Mouse (Mus musculus): ENCODE data around the gene Mpp2. TPM values are rescaled to one million over a fixed set of nuclear protein-coding genes. Genes with fewer than 3 reads are reported as not detected.

The Mpp2 gene
- polyA plus RNA-seq, 1 experiment from 2014 or later: 3.9 TPM

GRCm38 (mm10) chr11:102041350-102041949 lies 46.9 kb downstream of the Mpp2 start, which contains the start of gene Cd300lg:
Gene Cd300lg, plus strand, starts transcription at chr11:102041509.
- Histone ChIP-seq H3K27me3 (replicated peaks; ENCODE audit: insufficient read depth, low read length) (no peaks in the 10 kb centered on the region), H3K9ac (replicated peaks; ENCODE audit: low read depth) (no peak within 1 kb of the TSS), H3K36me3 (ENCODE audit: insufficient read depth, low read length) (no peaks in the 10 kb centered on the region), H3K9me3 (ENCODE audit: low read length) (no peaks in the 10 kb centered on the region), H3K4me1 (ENCODE audit: insufficient read depth, low read depth, low read length) (no peaks in the 10 kb centered on the region), H3K4me3 (ENCODE audit: low read depth, low read length) (no peak within 1 kb of the TSS), H3K27ac (ENCODE audit: low read length) (no peak within 1 kb of the TSS), H3K4me2 (replicated peaks; ENCODE audit: low read depth, low read length) (no peak within 1 kb of the TSS)
- 54% methylated on average over 5 of the region's 5 CpGs for WGBS
- ATAC-seq (no peak), DNase-seq (ENCODE audit: low spot score) (no peak)
- TF ChIP-seq EP300 (IDR thresholded peaks at IDR 0.05) (no peak), CTCF (IDR thresholded peaks at IDR 0.05) (no peak)

- Histone ChIP-seq H3K27ac (ENCODE audit: low read length) (no peak overlapping the region), H3K4me3 (ENCODE audit: low read depth, low read length) (no peak overlapping the region), H3K36me3 (ENCODE audit: insufficient read depth, low read length) (no peaks in the 10 kb centered on the region), H3K9me3 (ENCODE audit: low read length) (no peaks in the 10 kb centered on the region), H3K4me2 (replicated peaks; ENCODE audit: low read depth, low read length) (no peak overlapping the region), H3K9ac (replicated peaks; ENCODE audit: low read depth) (no peak overlapping the region), H3K27me3 (replicated peaks; ENCODE audit: insufficient read depth, low read length) (no peaks in the 10 kb centered on the region), H3K4me1 (ENCODE audit: insufficient read depth, low read depth, low read length) (no peaks in the 10 kb centered on the region)
- TF ChIP-seq CTCF (IDR thresholded peaks at IDR 0.05) (no peak; the same call in 1 of the 2 replicates), EP300 (IDR thresholded peaks at IDR 0.05) (no peak)
- ATAC-seq: no peak
- 75% methylated on average over 4 of the region's 4 CpGs for WGBS
- no peak for DNase-seq (ENCODE audit: low spot score)
Observed at GRCm38 (mm10) chr11:102040646-102041045, 47.7 kb downstream of the Mpp2 start.

- Histone ChIP-seq H3K36me3 (ENCODE audit: insufficient read depth, low read length) (no peaks in the 10 kb centered on the region), H3K4me2 (replicated peaks; ENCODE audit: low read depth, low read length) (no peak overlapping the region), H3K9me3 (ENCODE audit: low read length) (no peaks in the 10 kb centered on the region), H3K4me1 (ENCODE audit: insufficient read depth, low read depth, low read length) (no peaks in the 10 kb centered on the region), H3K4me3 (ENCODE audit: low read depth, low read length) (no peak overlapping the region), H3K27me3 (replicated peaks; ENCODE audit: insufficient read depth, low read length) (no peaks in the 10 kb centered on the region), H3K9ac (replicated peaks; ENCODE audit: low read depth) (no peak overlapping the region), H3K27ac (ENCODE audit: low read length) (no peak overlapping the region)
- peak; percentile 98 for ATAC-seq
- peak; percentile 98 for DNase-seq (ENCODE audit: low spot score)
- peak; percentile 93 for TF ChIP-seq CTCF (IDR thresholded peaks at IDR 0.05)
- TF ChIP-seq EP300 (IDR thresholded peaks at IDR 0.05): peak; percentile 55
- under 1% methylated on average over 9 of the region's 9 CpGs for WGBS
Observed at GRCm38 (mm10) chr11:102040138-102040524, 48.2 kb downstream of the Mpp2 start.

- WGBS: 49% methylated on average over 13 of the region's 13 CpGs
- H3K27ac ChIP-seq (ENCODE audit: low read length): no peak overlapping the region
- no peaks in the 10 kb centered on the region for H3K4me1 ChIP-seq (ENCODE audit: insufficient read depth, low read depth, low read length)
- no peak overlapping the region for H3K4me2 ChIP-seq (replicated peaks; ENCODE audit: low read depth, low read length)
- H3K9me3 ChIP-seq (ENCODE audit: low read length): no peaks in the 10 kb centered on the region
- no peak overlapping the region for H3K9ac ChIP-seq (replicated peaks; ENCODE audit: low read depth)
- ATAC-seq (peak; percentile 63), DNase-seq (ENCODE audit: low spot score) (no peak)
- H3K36me3 ChIP-seq (ENCODE audit: insufficient read depth, low read length): no peaks in the 10 kb centered on the region
- TF ChIP-seq CTCF (IDR thresholded peaks at IDR 0.05): no peak
- TF ChIP-seq EP300 (IDR thresholded peaks at IDR 0.05): peak; percentile 70
- H3K4me3 ChIP-seq (ENCODE audit: low read depth, low read length): no peak overlapping the region
- no peaks in the 10 kb centered on the region for H3K27me3 ChIP-seq (replicated peaks; ENCODE audit: insufficient read depth, low read length)
Observed at GRCm38 (mm10) chr11:102039487-102040137, 48.7 kb downstream of the Mpp2 start.

GRCm38 (mm10) chr11:102037789-102038188 lies 50.5 kb downstream of the Mpp2 start:
- Histone ChIP-seq H3K9me3 (ENCODE audit: low read length) (no peaks in the 10 kb centered on the region), H3K36me3 (ENCODE audit: insufficient read depth, low read length) (no peaks in the 10 kb centered on the region), H3K27ac (ENCODE audit: low read length) (no peak overlapping the region), H3K4me3 (ENCODE audit: low read depth, low read length) (no peak overlapping the region), H3K4me1 (ENCODE audit: insufficient read depth, low read depth, low read length) (no peaks in the 10 kb centered on the region), H3K4me2 (replicated peaks; ENCODE audit: low read depth, low read length) (no peak overlapping the region), H3K9ac (replicated peaks; ENCODE audit: low read depth) (no peak overlapping the region), H3K27me3 (replicated peaks; ENCODE audit: insufficient read depth, low read length) (no peaks in the 10 kb centered on the region)
- TF ChIP-seq EP300 (IDR thresholded peaks at IDR 0.05) (no peak), CTCF (IDR thresholded peaks at IDR 0.05) (no peak)
- WGBS: 77% methylated on average over 6 of the region's 6 CpGs
- ATAC-seq (no peak), DNase-seq (ENCODE audit: low spot score) (no peak)

- WGBS: 71% methylated on average over 7 of the region's 7 CpGs
- ATAC-seq: no peak
- DNase-seq (ENCODE audit: low spot score): no peak
Observed at GRCm38 (mm10) chr11:102036336-102036735, 52.0 kb downstream of the Mpp2 start.

More at GRCm38 (mm10) chr11:102036336-102036735, 52.0 kb downstream of the Mpp2 start:
- Histone ChIP-seq H3K4me1 (ENCODE audit: insufficient read depth, low read depth, low read length) (no peaks in the 10 kb centered on the region), H3K9me3 (ENCODE audit: low read length) (no peaks in the 10 kb centered on the region), H3K4me2 (replicated peaks; ENCODE audit: low read depth, low read length) (no peak overlapping the region), H3K9ac (replicated peaks; ENCODE audit: low read depth) (no peak overlapping the region), H3K27me3 (replicated peaks; ENCODE audit: insufficient read depth, low read length) (no peaks in the 10 kb centered on the region), H3K36me3 (ENCODE audit: insufficient read depth, low read length) (no peaks in the 10 kb centered on the region), H3K4me3 (ENCODE audit: low read depth, low read length) (no peak overlapping the region), H3K27ac (ENCODE audit: low read length) (no peak overlapping the region)
- TF ChIP-seq CTCF (IDR thresholded peaks at IDR 0.05): no peak
- no peak for TF ChIP-seq EP300 (IDR thresholded peaks at IDR 0.05)

Measured in lung, postnatal 0 days (tissue).